Mouse (Mus musculus) limb, embryonic 14.5 days (tissue): Measurements from ENCODE around the gene Gstz1. TPM values are rescaled to one million over a fixed set of nuclear protein-coding genes. Genes with fewer than 3 reads are reported as not detected.
A peak's percentile ranks its signal among the peaks of the same experiment; 100 is the strongest.

Experiments used
- ATAC-seq: fragments of 200-750 bp; cut with Nextera tagmentation; 2 replicates; pipeline ENCODE4 v1.8.0; 2017; ENCODE audit warnings: low read depth, moderate number of reproducible peaks, moderate TSS enrichment; ENCODE audit not compliant: low FRiP score
- DNase-seq: peaks from one replicate; pipeline ENCODE4 v3.0.0-alpha.2; 2015; ENCODE audit warnings: low spot score
- H3K27ac ChIP-seq: fragments of 300-500 bp; sonication (generic); replicated peaks from 2 replicates; pipeline ENCODE4 v1.5.1; 2014; ENCODE audit warnings: low read depth, mild to moderate bottlenecking, low read length, moderate library complexity, mixed read lengths
- H3K27me3 ChIP-seq: fragments of 300-500 bp; sonication (generic); 2 replicates; pipeline ENCODE4 v1.6.1; 2014; ENCODE audit warnings: low read length, mixed read lengths; ENCODE audit not compliant: control insufficient read depth, insufficient read depth
- H3K36me3 ChIP-seq: fragments of 300-500 bp; sonication (generic); 2 replicates; pipeline ENCODE4 v1.6.1; 2014; ENCODE audit warnings: mild to moderate bottlenecking, low read length, moderate library complexity, mixed read lengths; ENCODE audit not compliant: control insufficient read depth, insufficient read depth
- H3K4me1 ChIP-seq: fragments of 300-500 bp; sonication (generic); 2 replicates; pipeline ENCODE4 v1.6.1; 2014; ENCODE audit warnings: antibody characterized with exemption, low read length, mixed read lengths; ENCODE audit not compliant: control insufficient read depth, insufficient read depth
- H3K4me2 ChIP-seq: fragments of 300-500 bp; sonication (generic); replicated peaks from 2 replicates; pipeline ENCODE4 v1.6.1; 2014; ENCODE audit warnings: low read depth, mild to moderate bottlenecking, low read length, moderate library complexity; ENCODE audit not compliant: severe bottlenecking
- H3K4me3 ChIP-seq: fragments of 300-500 bp; sonication (generic); replicated peaks from 2 replicates; pipeline ENCODE4 v1.5.1; 2014; ENCODE audit warnings: low read length
- H3K9ac ChIP-seq: fragments of 300-500 bp; sonication (generic); 2 replicates; pipeline ENCODE4 v1.6.1; 2014; ENCODE audit warnings: mild to moderate bottlenecking, low read depth, low read length, moderate library complexity; ENCODE audit not compliant: severe bottlenecking
- H3K9me3 ChIP-seq: fragments of 300-500 bp; sonication (generic); 2 replicates; pipeline ENCODE4 v1.6.1; 2016; ENCODE audit warnings: low read length; ENCODE audit not compliant: control insufficient read depth
- POLR2A ChIP-seq: fragments of 200-500 bp; IDR thresholded peaks from 2 replicates; pipeline ENCODE4 v1.8.0; 2012; ENCODE audit warnings: inconsistent platforms, mild to moderate bottlenecking, moderate library complexity, borderline replicate concordance; ENCODE audit not compliant: insufficient read depth, insufficient read length; ENCODE audit errors: extremely low read depth
- WGBS: fragments of 180-500 bp; shearing (Covaris S2); extraction: QIAGEN DNeasy Blood & Tissue Kit; methylation state at CpG from one replicate; pipeline ENCODE4 v1.1.7; 2014; 5-methylcytosine and 5-hydroxymethylcytosine counted together
- polyA plus RNA-seq, 2 experiments: library from polyadenylated mRNA; depleted of rRNA in 1 of 2; stranded (reverse) in 1 of 2; unstranded in 1 of 2; fragments of >200 nt; fragmentation: Nextera tagmentation in 1 of 2; extraction: Ambion mirVana in 1 of 2; gene quantifications; 2 replicates each; pipeline versions ENCODE4 v1.2.1 to v1.2.3; 2012 to 2014

Gene Gstz1
- polyA plus RNA-seq (2012; rRNA removed) (67.7 and 75.2 TPM in 2 replicates), polyA plus RNA-seq (2014; fragmentation: Nextera tagmentation; extraction: Ambion mirVana) (37.5 and 42.4 TPM in 2 replicates)

- ATAC-seq = peak; percentile 86
Observed at GRCm38 (mm10) chr12:87146966-87147365, at the start of gene Gstz1. Gene Gstz1, plus strand, starts transcription at chr12:87147165.

GRCm38 (mm10) chr12:87100331-87100730, 46.6 kb upstream of the Gstz1 start:
- Histone ChIP-seq H3K9ac (no peak overlapping the region), H3K4me1 (no peaks in the 10 kb centered on the region), H3K9me3 (no peaks in the 10 kb centered on the region), H3K27me3 (peaks cover 10% of the 10 kb centered on the region; the same call in 1 of the 2 replicates), H3K27ac (no peak overlapping the region), H3K4me2 (no peak overlapping the region), H3K36me3 (no peaks in the 10 kb centered on the region), H3K4me3 (no peak overlapping the region)
- TF ChIP-seq POLR2A = no peak
- ATAC-seq (no peak), DNase-seq (no peak)
- WGBS = 82% methylated on average over 4 of the region's 4 CpGs

More at GRCm38 (mm10) chr12:87146966-87147365, at the start of gene Gstz1:
- TF ChIP-seq POLR2A = 0 out of 2 replicates have a peak, but pooled peaks have one; percentile 14
- WGBS = under 1% methylated on average over 27 of the region's 27 CpGs
- peak; percentile 90 for DNase-seq
- Histone ChIP-seq H3K4me3 (peak within 1 kb of the TSS; percentile 92), H3K9ac (peak within 1 kb of the TSS; percentile 83), H3K4me1 (peaks cover 7% of the 10 kb centered on the region; the same call in 1 of the 2 replicates), H3K27me3 (no peaks in the 10 kb centered on the region), H3K27ac (peak within 1 kb of the TSS; percentile 96), H3K4me2 (peak within 1 kb of the TSS; percentile 76), H3K9me3 (peaks cover 8% of the 10 kb centered on the region; the same call in 1 of the 2 replicates), H3K36me3 (peaks cover 7% of the 10 kb centered on the region; the same call in 1 of the 2 replicates)

- WGBS = 6% methylated on average over 32 of the region's 32 CpGs
- DNase-seq (no peak), ATAC-seq (no peak)
- no peak for TF ChIP-seq POLR2A
- peak within 1 kb of the TSS; percentile 1; the same call in 1 of the 2 replicates for H3K9ac ChIP-seq
- no peaks in the 10 kb centered on the region for H3K9me3 ChIP-seq
- no peaks in the 10 kb centered on the region for H3K36me3 ChIP-seq
- H3K4me2 ChIP-seq = peak within 1 kb of the TSS; percentile 44
- H3K27ac ChIP-seq = no peak within 1 kb of the TSS
- peak within 1 kb of the TSS; percentile 24 for H3K4me3 ChIP-seq
- H3K27me3 ChIP-seq = peaks cover 10% of the 10 kb centered on the region; the same call in 1 of the 2 replicates
- H3K4me1 ChIP-seq = no peaks in the 10 kb centered on the region
Observed at GRCm38 (mm10) chr12:87102165-87102631, 44.8 kb upstream of the Gstz1 start, which contains the start of gene Ngb. Gene Ngb, minus strand, starts transcription at chr12:87102539.

GRCm38 (mm10) chr12:87103471-87103870, 43.5 kb upstream of the Gstz1 start:
- peaks cover 3% of the 10 kb centered on the region; the same call in 1 of the 2 replicates for H3K36me3 ChIP-seq
- H3K27ac ChIP-seq = no peak overlapping the region
- no peaks in the 10 kb centered on the region for H3K9me3 ChIP-seq
- no peak overlapping the region for H3K9ac ChIP-seq
- no peak for DNase-seq
- ATAC-seq = no peak
- WGBS = 94% methylated on average over 4 of the region's 4 CpGs
- no peaks in the 10 kb centered on the region for H3K4me1 ChIP-seq
- H3K4me3 ChIP-seq = no peak overlapping the region
- peaks cover 10% of the 10 kb centered on the region; the same call in 1 of the 2 replicates for H3K27me3 ChIP-seq
- no peak overlapping the region for H3K4me2 ChIP-seq
- no peak for TF ChIP-seq POLR2A

- H3K4me3 ChIP-seq = no peak overlapping the region
- H3K4me2 ChIP-seq = no peak overlapping the region
- H3K36me3 ChIP-seq = peaks cover 11% of the 10 kb centered on the region
- H3K9ac ChIP-seq = no peak overlapping the region
- DNase-seq = no peak
- 73% methylated on average over 4 of the region's 4 CpGs for WGBS
- H3K27ac ChIP-seq = no peak overlapping the region
- no peak for ATAC-seq
- no peaks in the 10 kb centered on the region for H3K9me3 ChIP-seq
- peaks cover 10% of the 10 kb centered on the region; the same call in 1 of the 2 replicates for H3K27me3 ChIP-seq
- H3K4me1 ChIP-seq = no peaks in the 10 kb centered on the region
- no peak for TF ChIP-seq POLR2A
Observed at GRCm38 (mm10) chr12:87104796-87105195, 42.2 kb upstream of the Gstz1 start.
